Mouse (Mus musculus) retina, postnatal 7 days (tissue): Measurements from ENCODE around the gene Gstm7.
A peak's percentile ranks its signal among the peaks of the same experiment; 100 is the strongest.
"Not testable (repeated sequence)": the region's sequence is repeated elsewhere in the genome, so short reads cannot be mapped to it uniquely, and the experiment has no call there.

ENCODE experiments used
- DNase-seq: peaks from one replicate; pipeline ENCODE4 v3.0.0-alpha.2; 2012; ENCODE audit warnings: low read depth, low spot score

Gstm7 gene

GRCm38 (mm10) chr3:107935888-107936287, 4.3 kb upstream of the Gstm7 start:
- no peak for DNase-seq

GRCm38 (mm10) chr3:107935268-107935667, 3.7 kb upstream of the Gstm7 start:
- DNase-seq: no peak

GRCm38 (mm10) chr3:107932128-107932527, 511 bp upstream of the Gstm7 start:
- DNase-seq: no peak

GRCm38 (mm10) chr3:107931134-107931533, 483 bp downstream of the Gstm7 start:
- DNase-seq: no peak

- no peak for DNase-seq
Measured at GRCm38 (mm10) chr3:107929731-107930130, 1.9 kb downstream of the Gstm7 start.

- no peak for DNase-seq
Measured at GRCm38 (mm10) chr3:107929243-107929642, 2.4 kb downstream of the Gstm7 start.

- no peak for DNase-seq
Measured at GRCm38 (mm10) chr3:107928691-107929090, 2.9 kb downstream of the Gstm7 start.

GRCm38 (mm10) chr3:107927841-107928240, 3.8 kb downstream of the Gstm7 start:
- no peak for DNase-seq

GRCm38 (mm10) chr3:107925335-107925734, 6.3 kb downstream of the Gstm7 start:
- DNase-seq: no peak

GRCm38 (mm10) chr3:107920348-107920747, 11.3 kb downstream of the Gstm7 start:
- no peak for DNase-seq

GRCm38 (mm10) chr3:107917783-107918408, 13.7 kb downstream of the Gstm7 start:
- DNase-seq: peak; percentile 46

- no peak for DNase-seq
Measured at GRCm38 (mm10) chr3:107917097-107917496, 14.5 kb downstream of the Gstm7 start.

- DNase-seq: no peak
Measured at GRCm38 (mm10) chr3:107916674-107917073, 14.9 kb downstream of the Gstm7 start.

- no peak for DNase-seq
Measured at GRCm38 (mm10) chr3:107905942-107906341, 25.7 kb downstream of the Gstm7 start.

- no peak for DNase-seq
Measured at GRCm38 (mm10) chr3:107900955-107901673, 30.5 kb downstream of the Gstm7 start.

- no peak for DNase-seq
Measured at GRCm38 (mm10) chr3:107898691-107899090, 32.9 kb downstream of the Gstm7 start.

- DNase-seq: peak; percentile 66
Measured at GRCm38 (mm10) chr3:107895720-107896569, 35.7 kb downstream of the Gstm7 start, which contains the start of gene Gstm5. TSS of gene Gstm5 (plus strand) at chr3:107895821.

- DNase-seq: no peak
Measured at GRCm38 (mm10) chr3:107895194-107895719, 36.4 kb downstream of the Gstm7 start.

- DNase-seq: not testable (repeated sequence)
Measured at GRCm38 (mm10) chr3:107889236-107889635, 42.4 kb downstream of the Gstm7 start.

- DNase-seq: no peak
Measured at GRCm38 (mm10) chr3:107887674-107888495, 43.7 kb downstream of the Gstm7 start.
